Mouse (Mus musculus) cerebellum, postnatal 36 days (tissue): ENCODE results near the gene Pde4dip.
A peak's percentile ranks its signal among the peaks of the same experiment; 100 is the strongest.

Source experiments
- DNase-seq, 2 experiments: peaks; one replicate each; pipeline ENCODE4 v3.0.0; 2021 to 2022; ENCODE audit warnings: mixed read lengths in 2 of 2

Gene Pde4dip

GRCm38 (mm10) chr3:97683560-97684195, 204.8 kb downstream of the Pde4dip start:
- DNase-seq: no peak

- no peak for DNase-seq
Measured at GRCm38 (mm10) chr3:97682576-97682975, 205.9 kb downstream of the Pde4dip start.

GRCm38 (mm10) chr3:97682159-97682502, 206.4 kb downstream of the Pde4dip start:
- no peak for DNase-seq

DNA sequence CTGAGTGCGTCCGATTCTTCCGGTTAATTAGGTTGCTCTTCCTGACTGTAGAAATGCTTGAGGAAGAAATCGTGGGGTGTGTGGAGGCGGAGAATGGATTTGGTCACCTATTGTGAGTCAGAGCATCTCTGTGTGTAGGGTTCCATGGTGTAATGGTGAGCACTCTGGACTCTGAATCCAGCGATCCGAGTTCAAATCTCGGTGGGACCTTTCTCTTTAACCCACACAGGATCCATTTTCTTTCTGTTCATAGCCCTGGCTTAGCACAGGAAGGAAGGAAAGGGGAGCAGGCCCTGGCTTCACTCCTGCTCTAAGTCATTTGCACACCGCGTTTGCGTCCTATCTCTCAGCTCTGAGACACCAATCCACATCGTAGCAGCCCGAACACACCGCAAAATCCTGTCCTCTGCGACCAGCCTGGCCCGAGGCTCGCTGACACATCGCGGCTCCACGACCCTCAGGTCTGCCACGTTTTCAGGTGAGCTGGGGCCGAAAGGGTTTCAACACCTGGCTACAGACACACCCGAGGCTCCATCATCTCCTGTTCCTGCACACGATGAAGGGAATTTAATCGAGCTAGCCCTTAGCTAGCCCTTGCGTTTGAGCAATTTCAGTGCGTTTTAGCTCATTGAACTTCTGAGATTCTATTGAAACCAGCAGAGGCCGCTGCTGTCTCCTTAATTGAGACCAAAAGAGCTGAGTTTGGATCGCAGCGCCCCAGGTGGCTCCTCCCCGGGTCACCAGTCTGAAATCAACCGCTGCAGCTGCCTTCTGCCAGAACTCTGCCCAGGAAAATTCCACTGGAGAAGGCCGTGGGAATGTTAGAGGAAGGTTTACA, 207.0 kb downstream of the Pde4dip start:
- DNase-seq: peak; percentile 56 to 58

DNA sequence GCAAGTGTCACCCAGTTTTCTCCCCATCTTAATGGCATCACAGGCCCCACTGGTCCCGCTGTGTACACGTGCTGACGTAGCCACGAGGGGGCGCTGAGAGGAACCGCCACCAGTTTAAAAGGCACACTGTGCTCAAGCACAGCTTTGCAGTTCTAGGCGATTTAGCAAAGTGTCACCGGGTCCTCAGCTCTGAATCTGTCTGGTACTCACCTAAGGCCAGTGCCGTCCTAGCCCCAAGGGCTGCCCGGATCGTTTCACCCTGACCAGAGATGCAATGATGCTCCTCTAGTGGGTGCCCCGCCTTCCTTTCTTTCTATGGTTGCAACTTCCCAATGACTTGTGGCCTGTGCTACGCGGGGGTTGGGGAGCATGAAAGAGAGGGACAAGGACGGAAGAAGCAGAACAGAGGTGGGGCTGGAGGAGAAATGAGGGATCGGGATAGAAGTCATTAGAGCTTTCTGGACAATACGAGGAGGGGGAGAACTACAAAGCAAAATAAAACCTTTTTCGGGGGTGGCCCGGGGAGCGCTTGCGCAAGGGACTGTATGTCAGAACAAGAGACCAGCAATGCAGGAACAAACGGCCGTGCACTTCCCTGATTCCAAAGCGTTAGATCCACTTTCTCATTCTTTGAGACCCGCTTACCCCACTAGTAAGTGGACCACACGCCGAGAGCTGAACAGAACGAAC, 207.7 kb downstream of the Pde4dip start:
- peak; percentile 80 to 81 for DNase-seq

GRCm38 (mm10) chr3:97678416-97678815, 210.1 kb downstream of the Pde4dip start:
- no peak for DNase-seq

- DNase-seq: no peak
Measured at GRCm38 (mm10) chr3:97676126-97676525, 212.4 kb downstream of the Pde4dip start.

DNA sequence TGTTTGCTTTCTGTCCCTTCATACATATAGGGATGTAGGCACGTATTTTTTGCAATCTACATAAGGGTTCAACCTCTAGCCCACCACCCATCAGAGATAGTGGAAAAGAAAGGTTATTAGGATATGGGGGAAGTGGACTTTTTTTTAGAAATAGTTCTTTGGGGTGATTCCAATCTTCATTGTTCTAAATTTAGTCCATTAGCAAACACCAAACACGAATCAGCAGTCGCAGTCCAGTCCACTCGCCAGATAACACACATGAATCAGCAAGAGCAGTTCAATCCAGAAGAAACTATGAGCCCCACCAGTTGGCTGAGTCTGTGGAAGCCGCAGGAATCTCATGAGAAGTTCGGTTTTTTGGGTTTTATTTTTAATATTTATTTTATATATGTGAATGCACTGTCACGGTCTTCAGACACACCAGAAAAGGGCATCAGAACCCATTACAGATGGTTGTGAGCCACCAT, 213.8 kb downstream of the Pde4dip start, which contains the start of gene Gm17651:
TSS of gene Gm17651 (minus strand) at position 51 of the 467 bp plus-strand sequence.
- DNase-seq: no peak

DNA sequence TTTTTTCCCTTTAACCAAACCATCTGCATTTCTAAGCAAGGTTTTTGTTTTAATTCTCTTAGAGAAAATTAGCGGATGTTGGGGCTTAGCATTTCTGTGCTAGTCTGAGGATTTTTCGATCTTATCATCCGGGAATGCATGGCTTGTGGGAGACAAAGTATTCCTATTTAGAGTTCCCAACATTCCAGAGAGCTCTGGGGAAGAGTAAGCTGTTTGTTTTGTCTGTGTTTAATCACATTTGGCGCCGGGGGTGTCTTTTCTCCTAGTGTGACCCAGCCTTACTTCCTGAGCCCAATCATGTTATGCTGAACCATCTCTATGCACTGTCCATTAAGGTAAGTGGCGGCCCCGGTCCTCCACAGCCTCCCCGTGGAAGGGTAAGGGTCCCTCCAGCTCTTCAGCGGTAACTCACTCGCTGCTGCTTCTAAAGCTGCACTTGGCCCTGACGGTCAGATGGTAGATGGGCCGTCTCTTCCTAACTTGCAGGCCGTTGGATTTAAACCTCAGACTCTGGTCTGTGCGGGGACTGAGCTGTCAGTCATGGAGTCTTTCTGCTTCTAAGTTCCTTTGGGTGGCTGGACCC, 221.3 kb downstream of the Pde4dip start:
- no peak for DNase-seq

- DNase-seq: no peak
Measured at GRCm38 (mm10) chr3:97666154-97666553, 222.4 kb downstream of the Pde4dip start.

GRCm38 (mm10) chr3:97665525-97665924, 223.0 kb downstream of the Pde4dip start:
- DNase-seq: no peak

- DNase-seq: no peak
Measured at GRCm38 (mm10) chr3:97661206-97661605, 227.3 kb downstream of the Pde4dip start.

GRCm38 (mm10) chr3:97659746-97660145, 228.8 kb downstream of the Pde4dip start:
- no peak for DNase-seq

- peak in 1 of 2 experiments; percentile 19 for DNase-seq
Measured at GRCm38 (mm10) chr3:97658426-97659193, 229.9 kb downstream of the Pde4dip start.

GRCm38 (mm10) chr3:97657655-97658411, 230.7 kb downstream of the Pde4dip start, which contains the start of gene Prkab2:
Gene Prkab2, plus strand, starts transcription at chr3:97658193.
- DNase-seq: peak; percentile 99

GRCm38 (mm10) chr3:97654901-97655300, 233.6 kb downstream of the Pde4dip start:
- no peak for DNase-seq

DNA sequence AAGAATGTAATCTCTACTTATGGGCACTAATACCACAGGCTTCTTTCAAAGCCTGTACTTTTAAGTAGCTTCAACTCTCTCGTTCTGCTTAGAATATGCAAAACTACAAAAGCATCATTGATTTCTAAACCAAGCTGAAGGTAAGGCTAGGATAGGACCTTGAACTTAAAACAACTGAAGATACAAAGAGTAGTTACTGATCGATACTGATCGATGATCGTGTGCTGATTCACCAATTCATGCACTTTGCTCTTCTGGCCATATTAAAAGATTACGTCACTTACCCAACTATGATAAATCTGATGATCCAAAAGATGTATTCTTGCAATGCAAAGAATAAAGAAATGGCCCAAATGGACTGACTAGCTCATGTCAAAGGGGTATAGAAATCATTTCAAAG, 234.7 kb downstream of the Pde4dip start:
- no peak for DNase-seq

GRCm38 (mm10) chr3:97651604-97652003, 236.9 kb downstream of the Pde4dip start:
- no peak for DNase-seq

- no peak for DNase-seq
Measured at GRCm38 (mm10) chr3:97649469-97649868, 239.0 kb downstream of the Pde4dip start.

GRCm38 (mm10) chr3:97649022-97649421, 239.5 kb downstream of the Pde4dip start:
- DNase-seq: no peak

DNA sequence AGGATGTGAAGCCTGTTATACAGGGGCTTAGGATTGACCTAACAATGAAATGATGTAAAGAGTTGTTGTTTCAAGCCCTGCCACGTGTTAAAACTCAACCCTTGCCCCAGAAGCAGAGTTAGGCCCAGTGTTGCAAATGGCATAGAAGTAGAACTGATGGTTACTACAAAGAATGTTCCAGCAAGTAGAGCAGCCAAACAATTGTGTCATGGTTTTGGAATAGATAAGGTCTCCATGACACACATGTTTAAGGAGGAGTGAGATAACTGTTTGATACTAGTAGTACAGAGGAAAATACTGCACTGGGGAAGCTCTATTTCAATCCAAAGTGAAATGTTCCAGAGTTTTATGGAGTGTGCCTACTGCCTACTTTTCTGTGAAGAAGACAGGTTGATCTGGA, 240.0 kb downstream of the Pde4dip start:
- no peak for DNase-seq
